Mouse (Mus musculus) retina, adult 2 months (tissue): ENCODE results near the gene Nox4.

Experiments used
- DNase-seq: peaks from one replicate; pipeline ENCODE4 v3.0.0-alpha.2; 2012; ENCODE audit warnings: low read depth, low spot score

Nox4 gene

DNA sequence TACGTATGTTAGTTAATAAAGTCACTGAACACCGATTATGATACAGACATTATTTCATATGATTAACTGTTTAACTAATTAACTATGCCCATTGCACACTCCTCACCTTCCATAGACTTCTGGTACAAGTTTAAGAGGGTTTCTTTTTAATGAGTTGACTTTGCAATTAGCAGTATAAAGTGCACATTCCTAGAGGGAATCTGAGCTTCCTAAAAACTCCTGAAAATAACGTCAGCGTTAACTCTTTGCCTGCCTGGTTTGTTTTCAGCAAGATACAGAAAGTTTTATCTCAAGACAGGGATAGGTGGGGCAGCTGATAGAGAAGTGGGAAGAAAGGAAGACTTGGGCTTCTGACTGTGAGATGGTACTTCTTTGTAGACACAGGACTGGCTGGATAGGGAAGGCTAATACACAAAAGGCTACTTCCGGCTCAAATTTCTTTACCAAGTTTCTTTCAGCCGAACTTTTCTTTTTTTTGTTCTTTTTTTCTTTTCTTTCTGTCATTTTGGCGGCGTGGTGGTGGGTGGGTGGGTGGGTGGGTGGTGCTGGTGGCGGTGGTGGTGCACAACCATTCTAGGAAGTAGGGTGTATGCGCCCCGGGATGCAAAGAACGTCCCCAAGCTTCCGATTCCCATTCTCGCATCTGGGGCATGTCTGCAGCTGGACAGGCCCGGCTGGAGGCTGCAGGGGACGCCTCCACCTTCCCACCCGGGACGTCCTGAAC, at the start of gene Nox4:
TSS of gene Nox4 (plus strand) at position 241 of the 724 bp plus-strand sequence.
- no peak for DNase-seq

DNA sequence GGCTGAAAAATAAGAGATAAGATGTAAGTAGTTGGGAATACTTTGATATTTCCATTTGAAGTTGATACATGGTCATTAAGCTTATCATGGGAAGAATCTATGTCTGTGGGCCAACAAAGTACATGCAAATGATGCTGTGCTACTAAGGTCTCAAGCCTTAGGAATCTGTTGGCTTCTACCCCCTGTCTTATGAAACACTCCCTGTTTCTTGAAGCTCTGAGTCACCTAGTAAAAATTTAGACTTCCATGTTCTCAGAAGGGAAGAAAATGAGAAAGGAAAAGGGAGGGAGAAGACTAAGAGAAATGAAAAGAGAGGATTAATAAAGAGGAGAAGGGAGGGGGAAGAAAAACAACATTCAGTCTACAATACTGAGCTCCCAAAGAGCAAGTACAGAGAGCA, 41.1 kb upstream of the Nox4 start:
- no peak for DNase-seq

DNA sequence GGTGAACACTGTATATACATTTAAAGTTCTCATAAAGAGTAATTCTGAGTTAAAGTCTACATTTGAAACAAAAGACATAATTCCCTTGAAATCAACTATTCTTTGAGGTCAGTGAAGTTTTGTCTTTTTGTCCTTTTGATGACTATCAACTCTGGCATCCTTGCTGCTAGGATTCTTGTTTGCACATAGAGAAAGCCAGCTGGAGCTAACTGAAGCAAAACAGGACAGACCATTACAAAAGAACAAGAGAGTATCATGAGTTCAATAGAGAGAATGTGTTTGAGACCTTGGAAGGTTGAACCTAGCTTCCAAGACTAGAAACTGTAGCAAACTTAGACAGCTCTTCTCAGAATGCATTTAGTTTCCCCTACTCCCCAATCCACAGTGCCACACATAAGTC, 24.2 kb upstream of the Nox4 start:
- DNase-seq: no peak

DNA sequence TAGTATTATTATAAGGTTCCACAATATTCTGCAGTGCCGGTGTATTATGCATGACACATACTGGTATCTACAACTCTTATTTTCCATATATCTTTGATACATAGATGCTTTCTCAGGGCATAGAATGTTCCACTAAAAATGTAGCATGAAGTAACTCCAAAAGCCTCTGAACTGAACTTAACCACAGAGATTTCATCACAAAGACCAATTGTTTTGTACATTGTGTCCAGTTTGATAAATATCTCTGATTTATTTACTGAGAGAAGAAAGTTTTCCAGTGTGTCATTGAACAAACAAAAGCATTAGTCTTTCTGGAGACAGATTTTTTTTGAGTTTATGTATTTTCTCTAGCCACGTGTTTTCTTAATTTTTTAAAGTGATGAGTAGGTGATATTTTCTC, 23.1 kb upstream of the Nox4 start:
- DNase-seq: no peak

DNA sequence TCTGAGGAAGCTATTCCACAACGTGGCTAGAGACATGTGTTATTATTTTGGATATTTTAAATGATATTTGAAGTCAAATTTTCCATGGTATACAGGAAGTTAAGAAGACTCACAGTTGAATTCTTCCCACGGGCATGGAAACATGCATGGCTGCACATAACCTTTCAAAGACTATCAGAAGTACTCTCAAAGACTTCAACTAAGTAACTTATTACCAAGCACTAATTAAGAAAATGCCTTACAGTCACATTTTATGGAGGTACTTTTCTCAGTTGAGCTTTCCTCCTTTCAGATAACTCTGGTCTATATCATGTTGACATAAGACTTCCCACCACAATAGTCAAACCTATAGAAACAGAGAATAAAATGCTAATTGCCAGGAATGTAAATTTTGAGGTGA, 20.3 kb upstream of the Nox4 start:
- DNase-seq: no peak

DNA sequence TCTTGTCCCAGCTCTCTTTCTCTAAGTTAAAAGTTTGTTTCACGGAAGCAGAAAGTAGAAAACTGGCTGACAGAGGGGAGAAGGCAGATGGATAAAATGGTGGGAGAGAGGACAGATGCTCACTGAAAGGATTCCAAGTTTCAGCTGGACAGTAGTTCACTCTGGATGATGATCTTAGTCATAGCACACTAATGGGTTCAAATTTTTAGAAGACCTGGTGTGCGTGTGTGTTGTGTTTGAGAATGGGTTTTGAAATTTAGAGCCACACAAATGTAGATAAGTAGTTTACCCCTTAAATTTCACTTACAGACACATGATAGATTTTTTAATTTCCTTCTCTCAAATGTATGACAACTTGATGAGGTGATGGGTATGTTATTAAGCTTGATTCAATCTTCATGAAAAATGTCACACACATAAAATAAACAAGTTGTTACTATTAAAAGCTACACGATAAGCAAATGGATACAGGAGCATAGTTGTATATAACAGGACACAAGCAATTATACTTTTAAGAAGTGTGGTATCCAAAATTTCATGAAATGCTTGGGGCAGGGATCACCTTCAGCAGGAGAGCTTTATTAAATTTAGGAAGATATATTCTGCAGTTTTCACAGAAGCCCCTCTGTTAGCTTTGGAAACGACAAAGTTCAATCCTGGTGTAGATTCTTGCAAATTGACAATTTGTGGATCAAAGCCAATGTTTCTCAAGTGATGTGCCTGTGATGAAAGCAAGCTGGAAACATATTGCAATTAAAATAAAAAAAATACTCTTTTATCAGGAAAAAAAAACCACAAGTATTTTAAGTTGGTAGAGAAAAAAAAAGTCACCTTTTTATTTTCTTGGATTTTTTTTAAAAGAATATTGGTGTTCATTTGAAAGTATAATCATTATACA, 18.6 kb upstream of the Nox4 start:
- no peak for DNase-seq

DNA sequence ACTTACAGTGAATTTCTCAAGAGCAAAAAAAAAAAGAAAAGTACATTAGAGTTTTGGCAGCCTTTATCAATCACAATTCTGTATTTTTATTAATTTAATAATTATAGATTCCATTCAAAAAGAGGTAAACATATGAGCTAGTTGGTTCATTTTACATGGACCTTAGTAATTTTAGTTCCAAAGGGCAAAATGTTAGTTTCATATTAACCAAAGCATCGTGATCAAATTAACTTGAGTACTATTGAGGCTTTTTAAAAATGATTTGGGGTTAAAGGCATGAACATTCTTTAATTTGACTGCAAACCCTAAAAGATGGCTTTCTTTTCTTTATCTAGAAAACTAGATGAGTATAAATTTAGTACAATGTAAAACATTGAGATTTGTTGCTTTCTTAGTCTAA, 16.4 kb upstream of the Nox4 start:
- DNase-seq: no peak

DNA sequence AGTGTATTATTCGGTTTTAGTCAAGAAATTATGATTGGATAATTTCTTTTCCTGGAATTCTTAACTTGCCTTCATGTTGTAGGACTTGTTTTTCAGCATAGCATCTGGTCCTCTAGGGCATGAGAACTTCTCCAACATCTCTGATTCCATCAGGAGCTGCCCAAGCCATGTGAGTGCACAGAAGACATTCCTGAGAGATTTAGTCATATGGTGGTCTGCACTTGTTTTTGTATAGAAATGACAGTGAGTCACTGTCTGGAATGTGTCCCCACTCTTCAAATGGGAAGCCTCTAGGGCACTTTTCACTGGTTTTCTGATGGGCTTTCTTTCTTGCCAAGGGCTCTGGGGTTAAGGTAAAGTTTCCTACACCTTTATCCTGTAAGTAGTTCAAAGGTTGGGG, 4.8 kb upstream of the Nox4 start:
- no peak for DNase-seq

DNA sequence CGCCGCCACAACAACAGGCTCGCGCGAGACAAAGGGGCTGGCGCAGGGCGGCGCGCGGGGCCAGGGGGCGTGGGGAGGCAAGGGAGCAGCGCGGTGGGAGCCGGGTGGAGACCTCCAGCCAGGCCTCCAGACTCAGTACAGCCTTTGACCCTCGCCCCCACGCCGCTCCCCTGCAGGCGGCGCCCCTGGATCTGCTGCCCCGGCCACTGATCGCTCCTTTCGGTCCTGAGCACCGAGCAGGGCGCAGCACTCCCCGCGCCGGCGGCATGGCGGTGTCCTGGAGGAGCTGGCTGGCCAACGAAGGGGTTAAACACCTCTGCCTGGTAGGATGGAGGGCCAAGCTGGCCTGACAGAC, 661 bp downstream of the Nox4 start:
- DNase-seq: no peak

DNA sequence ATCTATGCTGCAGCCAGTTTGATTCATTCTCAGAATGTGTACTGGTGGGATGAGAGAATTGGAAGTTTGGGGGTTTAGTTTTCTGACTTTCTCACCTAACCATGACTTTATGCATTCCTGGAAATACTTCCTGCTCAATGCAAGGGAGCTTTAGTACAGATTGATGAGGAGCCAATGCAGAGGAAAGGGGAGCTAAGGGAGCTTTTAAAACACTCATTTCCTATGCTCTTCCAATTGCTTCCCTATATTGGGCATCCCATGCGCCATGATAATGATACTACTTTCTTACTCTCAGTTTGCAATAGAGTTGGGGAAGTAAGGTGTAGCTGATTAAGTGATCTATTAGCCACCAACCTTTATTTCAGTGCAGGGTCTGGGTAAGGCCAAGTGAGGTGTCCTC, 1.0 kb downstream of the Nox4 start:
- DNase-seq: no peak

DNA sequence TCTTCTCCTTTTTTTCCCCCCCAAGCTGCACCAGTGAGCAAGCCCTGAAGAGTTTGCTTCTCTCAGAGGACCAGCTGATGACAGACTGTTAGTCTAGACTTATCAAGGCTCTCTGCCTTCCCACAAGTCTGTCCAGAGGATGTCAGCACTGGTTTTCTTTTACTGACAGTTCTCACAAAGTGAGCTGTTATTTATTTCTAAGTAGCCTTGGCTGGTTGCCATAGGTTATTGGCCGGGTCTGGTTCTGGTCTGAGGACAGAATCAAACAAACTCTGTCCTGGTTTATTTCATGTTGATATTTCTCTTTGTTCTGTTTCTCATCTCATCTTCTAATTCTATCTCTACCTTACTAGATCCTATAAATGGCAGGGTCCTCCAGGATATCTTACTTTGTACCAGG, 2.0 kb downstream of the Nox4 start:
- DNase-seq: no peak

DNA sequence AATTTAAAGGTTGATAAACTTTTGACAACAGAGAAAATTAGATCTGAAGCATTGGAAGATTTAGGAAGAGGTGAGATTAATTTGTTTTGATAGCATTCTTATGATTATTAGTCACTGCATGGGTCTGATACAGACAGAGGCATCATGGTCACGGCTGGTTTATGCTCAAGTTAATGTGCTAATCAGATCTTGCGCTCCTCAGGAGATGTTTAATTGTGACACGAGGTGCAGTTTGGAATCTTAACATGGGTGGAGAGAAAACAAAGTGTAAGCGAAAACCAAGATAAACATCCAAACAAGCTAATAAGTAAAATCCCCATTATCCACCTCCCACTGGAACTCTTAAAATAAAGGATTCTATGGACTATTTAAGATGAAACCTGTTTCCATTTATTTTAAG, 6.2 kb downstream of the Nox4 start:
- DNase-seq: no peak

DNA sequence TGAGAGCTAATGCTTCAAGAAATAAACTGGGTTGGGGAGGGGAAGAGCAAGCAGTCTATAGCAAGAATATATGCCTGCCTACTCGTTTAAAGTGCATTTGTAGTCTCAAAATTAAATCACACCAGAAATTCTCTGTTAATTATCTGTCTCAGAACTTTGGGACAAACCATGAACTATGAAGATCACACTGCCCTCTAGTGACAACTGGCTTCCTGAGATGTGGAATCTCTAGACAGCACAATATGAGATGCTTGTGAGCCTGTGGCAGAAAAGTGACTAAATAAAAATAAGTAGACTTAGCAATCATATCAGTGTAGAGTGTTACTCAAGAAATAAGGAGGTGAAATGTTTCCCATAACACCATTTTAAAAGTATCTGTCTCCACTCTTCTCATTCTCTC, 31.3 kb downstream of the Nox4 start:
- DNase-seq: no peak

DNA sequence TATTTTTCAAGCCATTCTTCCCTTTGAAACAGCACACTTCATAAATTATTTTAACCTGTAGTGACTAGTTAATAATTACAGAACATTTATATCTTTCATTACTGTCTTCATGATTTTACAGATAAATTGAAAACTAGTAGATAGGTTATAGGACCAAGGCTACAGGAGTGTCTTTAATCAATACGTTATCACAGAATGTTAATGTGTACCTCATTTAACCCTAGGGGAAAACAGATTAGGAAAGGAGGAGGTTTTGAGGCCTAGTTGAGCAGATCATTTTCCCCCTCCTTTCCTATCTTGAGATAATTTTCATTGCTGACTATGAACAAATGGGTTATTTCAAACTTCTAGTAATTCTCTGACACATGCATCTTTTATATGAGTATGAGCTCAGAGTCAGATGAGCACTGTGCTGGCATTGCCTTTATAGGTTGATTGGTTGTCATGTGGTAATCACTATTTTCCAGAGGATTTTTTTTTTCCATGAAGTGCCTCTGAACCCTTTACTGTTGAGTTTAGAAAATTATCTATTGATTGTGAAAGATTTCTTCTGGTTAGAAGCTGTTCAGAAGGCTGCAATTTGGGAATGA, 57.9 kb downstream of the Nox4 start:
- no peak for DNase-seq

DNA sequence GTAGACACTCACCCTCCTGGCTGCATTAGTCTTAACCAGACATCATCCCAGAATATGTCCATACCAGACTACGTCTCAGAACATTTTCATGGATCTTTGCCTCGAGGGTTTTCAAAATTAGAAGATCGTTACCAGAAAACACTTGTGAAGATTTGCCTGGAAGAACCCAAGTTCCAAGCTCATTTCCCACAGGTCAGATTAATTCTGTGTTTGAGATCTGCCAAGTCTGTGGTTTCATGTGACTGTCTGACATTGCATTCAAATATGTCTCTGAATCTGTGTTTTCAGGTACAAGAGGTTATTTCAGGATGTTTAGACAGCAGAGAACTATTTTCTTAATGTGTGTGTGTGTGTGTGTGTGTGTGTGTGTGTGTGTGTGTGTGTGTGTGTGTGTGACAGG, 75.7 kb downstream of the Nox4 start:
- DNase-seq: no peak

DNA sequence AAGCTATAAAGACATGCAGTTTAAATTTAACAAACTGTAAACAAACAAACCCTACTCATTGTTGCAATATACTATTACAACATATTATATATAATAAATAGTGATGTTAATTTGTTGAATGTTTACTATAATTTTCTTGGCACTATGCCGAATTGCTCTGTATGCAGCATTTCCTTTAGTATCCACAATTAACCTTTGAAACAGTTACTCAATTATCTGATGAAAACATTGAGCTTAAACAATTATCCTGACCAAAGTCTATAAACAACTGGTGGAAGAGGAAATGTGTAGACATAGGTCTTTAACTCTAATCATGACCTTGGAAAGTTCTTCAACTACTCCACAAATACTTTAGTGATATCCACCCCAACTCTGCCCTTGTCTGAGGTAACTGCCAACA, 76.2 kb downstream of the Nox4 start:
- DNase-seq: no peak

DNA sequence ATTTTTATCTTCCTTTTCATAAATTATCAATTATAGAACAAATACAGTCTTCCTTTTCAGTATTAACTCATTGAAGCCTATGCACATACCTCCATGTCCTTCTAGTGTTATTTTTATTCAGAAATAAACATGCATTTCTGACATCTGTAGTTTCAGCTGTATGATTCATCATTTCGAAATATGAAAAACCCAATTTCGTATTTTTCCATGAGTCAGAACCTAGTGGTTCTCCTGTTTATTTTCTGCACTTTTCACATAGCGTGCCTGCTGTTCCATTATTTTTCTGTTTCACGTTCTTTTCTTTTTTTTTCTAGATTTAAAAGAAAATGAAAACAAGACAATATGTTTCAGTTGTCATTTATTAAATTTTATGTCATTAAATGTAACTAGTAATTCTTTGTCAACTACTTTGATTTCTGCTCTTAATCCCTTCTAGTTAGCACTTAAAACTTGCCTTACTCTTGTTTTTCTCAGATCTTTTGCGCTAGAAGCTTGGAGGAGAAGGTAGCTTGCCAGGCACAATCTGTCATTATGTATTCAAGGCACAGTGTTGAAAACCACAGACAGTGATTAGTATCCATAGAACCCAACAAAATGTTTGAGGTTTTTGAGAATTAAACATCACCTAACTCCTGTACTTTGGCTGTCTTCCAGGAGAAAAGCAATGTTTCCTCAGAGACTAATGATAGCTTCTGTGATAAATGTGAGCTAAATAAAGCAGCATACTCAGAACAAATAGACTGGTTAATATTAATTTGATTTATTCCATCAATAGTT, 85.1 kb downstream of the Nox4 start:
- DNase-seq: no peak

DNA sequence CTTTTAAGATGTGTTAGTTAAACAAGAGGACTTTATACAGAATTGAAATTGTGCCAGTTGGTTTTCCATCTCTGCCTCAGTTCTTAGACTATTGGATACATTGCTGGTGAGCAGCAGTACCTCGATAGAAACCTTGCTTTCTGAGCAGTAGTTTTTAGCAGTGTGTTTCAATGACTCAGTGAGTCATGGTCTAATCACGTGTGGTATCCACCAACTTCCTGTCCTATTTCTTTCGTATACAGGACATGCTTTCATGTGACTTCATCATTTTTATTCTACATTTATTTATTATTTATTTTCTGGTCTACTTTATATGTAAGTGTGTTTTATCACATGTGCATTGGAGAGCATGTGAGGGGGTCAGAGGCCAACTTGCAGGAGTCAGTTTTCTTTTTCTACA, 99.7 kb downstream of the Nox4 start:
- DNase-seq: no peak

DNA sequence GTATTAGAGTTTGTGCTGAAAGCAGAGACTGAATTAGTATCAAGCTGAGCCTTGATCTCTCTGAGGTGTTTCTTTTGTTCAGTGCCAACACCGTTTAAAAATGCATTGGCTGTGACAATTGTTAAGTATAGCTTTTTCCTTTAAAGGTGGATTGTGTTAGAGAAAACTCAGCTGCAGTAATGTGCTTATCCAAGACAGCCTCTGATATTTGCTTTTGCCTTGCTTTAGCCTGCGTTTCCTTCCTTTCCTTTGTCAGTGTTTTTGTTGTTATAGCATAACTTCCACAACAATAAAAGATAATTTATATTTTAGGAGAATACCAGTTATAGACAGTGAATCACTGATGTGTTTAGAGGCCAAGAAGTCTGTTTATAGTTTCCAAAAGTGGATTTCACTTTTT, 106.9 kb downstream of the Nox4 start:
- DNase-seq: no peak

DNA sequence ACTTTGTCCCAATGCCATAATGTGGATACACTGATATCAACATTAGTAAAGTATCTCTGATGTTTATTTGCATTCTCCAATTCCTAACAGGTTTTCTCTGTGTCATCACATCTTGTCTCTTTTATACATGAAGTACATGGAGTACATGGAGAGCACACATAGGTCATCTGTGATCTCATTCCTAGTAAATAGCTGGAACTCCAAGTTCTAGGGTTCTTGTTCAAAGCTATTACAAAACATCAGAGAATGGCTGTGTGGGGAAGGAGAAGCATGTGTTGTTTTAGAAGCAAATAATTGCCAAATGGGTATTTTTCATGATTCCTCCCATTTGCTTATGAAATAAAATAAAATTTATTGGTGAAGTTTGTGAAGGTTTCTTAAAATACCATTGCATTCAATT, 121.9 kb downstream of the Nox4 start:
- DNase-seq: no peak

DNA sequence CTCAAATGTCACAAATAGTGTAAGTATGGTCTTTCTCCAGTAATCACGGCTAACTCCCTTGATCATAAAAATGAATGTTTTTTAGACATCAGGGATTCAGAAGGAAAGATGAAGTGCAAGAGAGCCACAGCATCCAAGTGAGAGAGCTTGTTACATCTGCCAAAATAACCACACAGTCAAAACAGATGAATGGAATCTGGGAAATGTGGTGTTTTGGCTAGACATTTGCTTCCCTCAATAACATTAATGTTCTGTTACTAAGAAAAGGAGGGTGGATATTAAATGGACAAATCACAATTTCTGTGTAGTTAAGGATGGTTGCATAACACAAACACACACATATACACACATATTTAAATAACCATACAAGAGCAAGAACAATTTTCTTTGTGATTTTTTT, 123.2 kb downstream of the Nox4 start:
- DNase-seq: no peak

DNA sequence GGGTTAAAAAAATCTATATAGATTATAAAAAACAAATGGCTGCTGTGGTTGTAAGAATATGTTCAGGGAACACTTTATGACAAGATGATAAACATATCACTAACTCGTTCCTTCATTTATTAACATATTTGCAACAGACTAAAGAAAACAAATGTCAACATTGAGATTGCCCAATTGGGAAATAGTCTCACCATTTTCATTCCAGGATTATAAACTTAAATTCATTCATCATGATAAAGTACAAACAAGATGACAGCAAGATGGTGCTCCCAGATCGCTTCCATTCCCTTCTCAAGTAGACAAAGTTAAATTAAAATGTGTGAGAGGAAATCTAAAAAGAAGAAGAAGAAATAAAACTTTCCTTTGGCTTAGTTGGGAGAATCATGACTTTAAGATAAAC, 124.9 kb downstream of the Nox4 start:
- no peak for DNase-seq
